Mouse (Mus musculus) A20 (cell line): Measurements from ENCODE around the gene Rb1.

Source experiments
- DNase-seq: peaks from one replicate; pipeline ENCODE4 v3.0.0-alpha.2; 2011; ENCODE audit warnings: low read depth, low spot score

Rb1 gene

DNA sequence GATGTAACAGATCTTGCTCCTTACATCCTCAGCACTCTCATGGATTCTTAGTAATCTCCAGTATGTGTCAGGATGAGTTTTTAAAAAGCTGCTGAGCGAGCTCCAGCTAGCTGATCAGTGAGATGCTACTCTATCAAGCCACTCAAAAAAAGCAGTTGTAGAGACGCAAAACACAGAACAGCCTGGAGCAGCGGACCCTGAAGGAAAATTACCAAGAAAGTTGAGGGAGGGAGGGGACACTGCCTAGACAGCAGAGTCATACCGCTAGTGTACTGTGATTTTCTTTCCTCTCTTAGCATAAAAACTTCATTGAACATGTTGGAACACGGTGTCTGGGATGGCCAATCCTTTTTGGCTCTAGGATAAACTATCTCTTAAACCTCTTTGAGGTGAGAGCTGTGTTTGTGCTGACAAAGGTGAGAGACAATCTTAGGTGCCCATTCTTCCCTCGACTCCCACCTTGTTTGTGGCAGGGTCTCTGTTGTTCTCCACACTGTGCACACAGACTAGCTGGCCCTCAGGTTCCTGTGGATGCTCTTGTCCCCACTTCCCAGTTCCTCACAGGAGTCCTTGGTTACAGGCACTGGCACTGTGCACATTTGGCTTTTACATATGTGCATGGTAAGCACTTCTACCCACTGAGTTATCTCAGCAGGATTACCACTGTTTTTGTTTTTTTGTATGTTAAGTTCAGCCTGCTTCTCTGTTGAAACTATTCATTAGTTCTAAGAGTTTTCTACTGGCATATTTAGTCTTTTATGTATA is 10.9 kb upstream of the Rb1 start:
- peak; percentile 31 for DNase-seq

DNA sequence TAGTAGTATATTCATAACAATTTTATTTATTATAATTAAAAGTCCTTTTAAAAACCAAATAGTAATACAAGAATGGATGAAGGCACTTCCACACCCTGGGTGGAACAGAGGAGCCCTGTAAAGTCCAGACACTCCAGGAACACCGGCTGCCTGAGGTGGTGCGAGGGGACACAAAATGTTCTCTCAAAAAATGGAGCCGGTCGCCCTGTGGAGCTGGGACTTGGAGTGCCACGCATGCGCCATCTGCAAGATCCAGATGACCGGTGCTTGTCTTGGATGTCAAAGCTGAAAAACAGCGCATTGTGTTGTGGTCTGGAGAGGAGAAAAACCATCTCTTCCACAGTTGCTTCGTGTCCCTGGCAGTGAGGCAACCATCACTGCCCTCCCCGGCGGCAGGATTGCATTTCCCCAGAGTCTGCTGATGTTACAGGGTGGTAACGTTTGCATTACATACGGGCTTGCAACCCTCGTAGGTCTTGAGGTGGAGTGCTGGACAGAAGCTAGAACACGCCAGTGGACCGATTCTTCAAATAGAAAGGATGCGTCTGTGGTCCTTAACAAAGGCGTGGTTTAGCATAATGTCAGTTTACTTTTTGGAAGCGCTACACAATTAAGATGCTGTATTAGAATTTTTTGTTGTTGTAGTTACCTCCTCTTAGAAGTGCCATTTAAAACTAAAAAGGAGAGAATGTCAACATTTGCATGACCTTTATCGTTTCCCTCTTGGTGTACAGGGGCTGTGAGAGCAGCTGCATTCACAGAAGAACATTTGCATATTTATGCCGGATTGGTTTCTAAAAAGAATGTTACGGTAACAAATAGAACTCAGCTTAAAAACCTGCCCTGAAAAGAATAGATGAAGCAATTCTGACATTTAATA is 9.5 kb upstream of the Rb1 start:
- peak; percentile 67 for DNase-seq

DNA sequence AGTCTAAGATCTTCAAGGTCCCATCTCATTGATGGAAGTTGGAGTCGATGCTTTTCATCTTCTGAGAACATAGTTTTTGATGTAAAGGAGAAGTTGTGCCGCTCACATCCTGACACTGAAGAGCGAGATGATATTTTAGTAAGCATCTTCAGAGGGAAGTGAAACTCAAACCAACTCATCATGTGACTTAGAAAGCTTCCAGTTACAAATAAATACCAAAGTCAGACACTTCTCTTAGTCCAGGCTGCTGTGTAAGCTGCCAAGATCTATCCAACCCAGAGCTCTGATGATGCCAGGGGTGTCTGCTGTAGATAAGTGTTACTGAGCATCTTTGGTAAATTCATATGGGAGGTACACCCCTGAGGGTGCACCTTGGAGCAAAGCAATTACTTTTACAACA is 8.3 kb upstream of the Rb1 start:
- DNase-seq: peak; percentile 76

DNA sequence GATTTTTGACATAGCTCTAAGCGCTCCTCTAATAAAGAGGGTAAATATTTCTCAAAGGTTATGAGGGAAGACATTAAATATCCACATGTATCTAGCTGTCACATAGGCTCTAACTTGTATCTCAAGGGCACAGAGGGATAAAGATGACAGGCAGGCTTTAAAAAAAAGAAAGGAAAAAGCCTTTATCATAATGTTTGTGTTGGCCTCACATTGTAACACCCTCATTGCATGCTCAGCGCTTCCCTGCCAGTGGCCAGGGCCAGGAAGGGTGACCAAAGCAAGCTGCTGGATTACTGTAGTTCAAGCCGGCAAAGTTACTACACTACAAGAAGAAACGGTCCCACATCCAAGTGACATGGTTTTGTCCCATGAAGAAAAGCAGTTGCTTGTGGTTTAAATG is 5.8 kb upstream of the Rb1 start:
- DNase-seq: no peak

DNA sequence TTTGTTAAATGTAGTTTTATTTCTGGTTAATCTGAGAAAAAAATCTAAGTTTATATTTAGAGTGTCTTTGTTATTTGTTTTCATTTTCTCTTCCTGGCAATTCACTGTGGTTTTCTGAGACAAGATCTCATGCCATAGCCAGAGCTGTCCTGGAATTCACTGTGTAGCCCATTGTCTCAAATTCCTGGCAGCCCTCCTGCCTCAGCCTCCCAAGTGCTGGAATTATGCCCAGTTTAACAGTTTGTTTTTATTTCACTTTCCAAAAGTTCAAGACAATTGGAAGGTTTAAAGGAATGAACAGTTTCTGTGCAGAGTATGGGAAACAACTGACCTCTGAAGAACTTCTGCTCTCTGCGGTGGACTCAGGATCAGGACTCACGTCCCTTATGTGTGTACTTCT is 4.2 kb upstream of the Rb1 start:
- DNase-seq: no peak

DNA sequence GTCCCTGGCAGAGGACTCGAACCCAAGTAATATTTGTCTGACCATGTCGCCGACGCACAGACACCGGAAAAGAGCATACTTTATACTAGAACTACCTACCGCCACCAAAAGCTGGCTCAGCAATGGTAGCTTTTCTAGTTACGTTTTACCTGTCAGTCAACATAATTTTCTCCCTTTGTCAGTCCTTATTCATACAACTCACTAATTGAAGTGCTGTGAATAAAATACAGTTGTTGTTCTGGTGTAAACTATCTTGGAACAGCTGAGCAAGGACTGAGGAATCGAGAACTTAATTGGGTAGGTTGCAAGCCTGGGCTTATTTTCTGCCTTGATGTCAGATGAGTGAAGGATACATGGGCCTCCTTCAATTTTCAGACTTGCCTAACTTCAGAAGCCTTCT is 889 bp upstream of the Rb1 start:
- DNase-seq: peak; percentile 14

DNA sequence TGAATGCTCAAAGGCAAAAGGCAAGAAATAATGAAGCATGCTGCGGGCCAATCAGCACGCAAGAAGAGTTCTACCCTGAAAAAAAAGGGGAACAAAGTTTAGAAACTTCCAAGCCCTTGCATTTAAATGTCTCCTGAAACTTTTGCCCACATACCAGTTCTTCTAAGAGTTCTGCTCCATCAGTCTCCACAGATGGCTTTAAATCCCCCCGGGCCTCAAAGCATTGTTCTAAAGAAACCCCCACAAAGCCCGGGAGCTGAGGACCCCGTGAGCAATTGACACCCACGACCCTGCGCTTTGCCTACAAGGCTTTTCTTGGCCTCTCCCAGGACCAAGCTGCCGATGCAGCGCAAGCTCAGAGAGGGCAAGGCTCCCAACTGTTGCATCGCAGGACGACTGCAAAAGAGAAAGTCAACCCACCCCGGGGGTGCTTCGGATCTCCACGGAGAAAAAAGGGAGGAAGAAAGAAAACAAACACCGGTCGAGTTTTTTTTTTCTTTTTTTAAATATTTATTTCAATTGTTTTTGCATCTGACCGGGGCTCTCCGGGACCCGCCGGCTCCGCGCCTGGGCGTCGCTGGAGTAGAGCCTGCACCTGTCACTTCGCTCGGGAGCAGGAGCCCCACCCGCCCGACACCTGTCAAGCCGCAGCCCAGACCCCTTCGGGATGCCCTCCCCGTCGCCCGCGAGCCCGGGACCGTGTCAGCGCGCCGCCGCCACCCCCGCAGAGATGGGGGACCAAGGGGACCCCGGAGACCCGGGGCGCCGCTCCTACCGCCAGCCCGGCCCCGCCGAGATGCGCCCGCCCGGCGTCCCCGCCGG is 777 bp downstream of the Rb1 start:
- DNase-seq: peak; percentile 77

DNA sequence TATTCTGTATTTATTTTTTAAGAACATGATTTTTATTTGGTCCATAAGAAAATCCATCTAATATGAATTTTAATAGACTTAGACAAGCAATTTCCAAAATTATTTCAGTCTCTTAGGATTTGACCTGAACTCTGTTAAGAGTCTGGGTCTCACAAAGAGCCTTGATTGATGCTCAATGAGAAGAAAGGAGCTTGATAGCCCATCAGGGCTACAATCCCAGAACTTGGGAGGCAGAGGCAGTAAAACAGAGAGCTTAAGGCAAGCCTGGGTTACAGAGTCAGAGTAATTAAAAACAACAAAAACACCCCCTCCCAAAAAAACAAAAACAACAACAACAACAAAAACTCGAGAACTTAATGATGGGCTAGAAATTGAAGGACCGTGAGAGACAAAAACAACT is 1.7 kb downstream of the Rb1 start:
- no peak for DNase-seq

DNA sequence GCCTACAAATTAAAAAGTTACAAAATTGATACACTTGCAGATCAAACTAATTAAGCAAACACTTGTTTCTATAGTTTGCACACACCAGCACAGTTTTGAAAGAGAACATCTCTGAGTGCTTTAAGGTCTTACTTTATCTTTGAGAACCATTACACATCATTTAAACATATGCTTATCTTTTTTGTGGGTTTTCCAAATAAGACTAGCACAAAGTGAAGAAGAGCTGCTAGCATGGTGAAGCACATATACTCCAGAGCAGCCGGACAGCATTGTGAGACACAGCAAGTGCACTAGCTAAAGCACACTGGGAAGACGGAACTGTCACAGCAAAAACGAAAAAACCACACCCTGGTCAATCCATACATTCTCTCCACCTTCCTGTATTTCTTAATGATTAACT is 3.5 kb downstream of the Rb1 start:
- no peak for DNase-seq

DNA sequence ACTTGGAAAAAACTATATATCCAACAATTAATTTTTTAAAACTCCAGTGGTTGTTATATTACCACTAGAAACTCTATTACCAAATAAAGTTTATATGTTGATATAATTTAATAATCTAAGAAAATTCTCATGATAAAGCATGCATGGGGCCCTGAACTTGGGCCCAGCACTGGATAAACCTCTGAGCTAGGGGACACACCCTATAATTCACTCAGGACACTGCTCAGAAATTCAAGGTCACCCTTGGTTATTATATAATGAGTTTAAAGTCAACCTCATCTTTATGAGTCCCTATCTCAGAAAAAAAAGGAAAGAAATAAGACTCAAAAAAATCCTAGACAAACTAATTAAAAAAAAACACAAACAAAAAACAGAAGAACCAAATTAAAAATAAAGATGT is 8.7 kb downstream of the Rb1 start:
- DNase-seq: no peak

DNA sequence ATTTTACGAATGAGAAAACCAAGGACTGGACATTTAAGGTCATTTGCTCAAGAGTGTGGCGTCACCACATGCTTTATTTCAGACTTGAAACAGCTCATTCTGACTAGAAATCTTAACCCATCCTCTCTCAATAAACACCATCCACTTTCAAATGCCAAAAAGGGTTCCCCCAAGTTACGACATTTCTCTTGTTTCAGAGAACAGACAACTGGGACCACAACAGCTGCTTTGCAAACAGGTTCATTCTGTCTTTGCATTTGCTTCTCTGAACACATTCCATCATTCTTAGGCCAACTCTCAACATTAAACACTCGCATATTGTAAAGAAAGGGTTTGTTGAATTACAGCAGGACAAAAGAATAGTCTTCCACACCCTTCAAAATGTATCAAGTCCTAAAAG is 11.8 kb downstream of the Rb1 start:
- no peak for DNase-seq

DNA sequence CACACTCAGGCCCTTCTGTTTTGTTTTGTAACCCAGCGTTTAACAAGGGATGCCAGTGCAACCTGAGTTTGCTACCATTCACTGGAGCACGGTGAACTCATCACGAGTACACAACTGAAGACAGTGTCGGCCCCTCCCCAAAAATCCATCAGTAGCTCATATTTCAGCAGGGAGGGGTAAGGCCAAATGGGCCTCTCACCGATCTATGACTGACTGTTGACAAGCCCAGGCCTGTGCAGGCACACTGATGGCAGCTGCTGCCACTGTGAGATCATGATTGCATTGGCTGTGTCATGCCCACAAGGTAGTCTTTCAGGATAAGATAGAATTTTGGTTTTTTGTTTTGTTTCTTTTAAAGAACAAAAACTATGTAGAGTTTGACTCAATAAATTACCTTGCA is 12.2 kb downstream of the Rb1 start:
- DNase-seq: no peak

DNA sequence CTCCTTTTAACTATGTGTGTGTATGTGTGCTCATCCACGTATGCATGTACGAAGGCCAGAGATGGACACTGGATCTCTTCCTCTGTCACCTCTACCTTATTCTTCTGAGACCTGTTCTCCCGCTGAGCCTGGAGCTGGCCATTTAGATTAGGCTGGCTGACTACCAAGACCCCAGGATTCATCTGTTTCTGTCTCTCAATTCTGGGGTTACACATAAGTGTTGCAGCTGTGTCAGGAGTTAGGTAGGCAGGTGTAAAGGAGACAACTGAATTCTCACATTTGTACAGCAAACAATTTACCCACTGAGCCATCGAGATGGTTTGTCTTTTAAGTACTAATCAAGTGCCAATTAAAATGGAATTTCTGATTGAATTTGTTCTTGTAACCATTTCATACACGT is 12.7 kb downstream of the Rb1 start:
- no peak for DNase-seq

DNA sequence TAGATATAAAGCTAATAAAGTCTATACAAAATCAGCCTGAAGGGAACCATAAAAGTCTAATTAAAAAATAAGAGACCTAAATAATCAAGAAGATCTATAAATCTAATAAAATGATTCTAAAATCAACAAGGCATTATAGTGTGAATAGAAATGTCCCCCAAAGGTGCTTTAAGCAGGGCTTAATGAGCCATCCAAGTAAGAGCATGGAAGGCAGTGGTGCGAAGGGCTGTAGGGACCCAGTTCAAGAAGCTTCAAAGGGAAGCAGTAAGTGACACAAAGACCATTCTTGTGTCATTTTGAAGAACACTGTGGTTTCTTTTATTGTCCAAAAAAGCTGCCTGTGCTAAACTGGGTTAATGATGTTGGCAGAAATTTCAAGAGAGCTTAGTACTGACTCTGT is 18.1 kb downstream of the Rb1 start:
- DNase-seq: no peak

DNA sequence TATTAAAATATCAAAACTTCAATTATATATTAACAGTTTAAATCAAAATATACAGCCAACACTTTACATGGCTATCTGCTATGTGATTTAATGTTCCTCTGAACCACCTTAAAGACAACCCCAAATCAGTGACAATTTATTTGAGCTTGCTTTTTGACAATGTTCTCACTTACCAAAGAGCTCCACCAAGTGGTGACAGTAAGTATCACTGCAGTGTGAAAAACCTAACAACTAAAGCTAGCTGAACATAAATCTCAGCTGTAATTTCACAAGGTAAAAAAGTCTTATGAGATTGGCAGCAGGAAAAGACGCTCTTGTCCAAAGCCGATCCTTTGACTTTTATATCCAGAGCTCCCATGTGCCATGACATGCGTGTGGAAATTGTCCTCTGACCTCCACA is 22.4 kb downstream of the Rb1 start:
- peak; percentile 64 for DNase-seq

DNA sequence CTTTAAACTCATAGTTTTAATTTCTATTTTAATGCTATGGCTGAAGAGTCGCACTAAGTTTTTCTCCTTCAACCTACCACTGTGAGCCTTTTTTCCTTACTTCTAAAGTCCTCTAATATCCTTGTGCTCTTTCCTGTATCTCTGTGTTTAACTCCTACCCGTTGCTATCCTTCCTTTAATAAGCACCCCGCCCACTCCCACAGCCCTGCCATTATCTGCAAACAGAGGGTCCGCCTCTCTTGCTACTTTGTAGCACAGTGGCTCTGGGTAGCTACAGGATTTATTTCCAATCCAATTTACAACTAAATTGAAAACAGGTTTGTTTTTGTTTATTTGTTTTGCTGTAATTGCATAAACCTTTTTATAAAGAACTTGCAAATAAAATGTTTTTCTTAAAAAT is 23.8 kb downstream of the Rb1 start:
- no peak for DNase-seq

DNA sequence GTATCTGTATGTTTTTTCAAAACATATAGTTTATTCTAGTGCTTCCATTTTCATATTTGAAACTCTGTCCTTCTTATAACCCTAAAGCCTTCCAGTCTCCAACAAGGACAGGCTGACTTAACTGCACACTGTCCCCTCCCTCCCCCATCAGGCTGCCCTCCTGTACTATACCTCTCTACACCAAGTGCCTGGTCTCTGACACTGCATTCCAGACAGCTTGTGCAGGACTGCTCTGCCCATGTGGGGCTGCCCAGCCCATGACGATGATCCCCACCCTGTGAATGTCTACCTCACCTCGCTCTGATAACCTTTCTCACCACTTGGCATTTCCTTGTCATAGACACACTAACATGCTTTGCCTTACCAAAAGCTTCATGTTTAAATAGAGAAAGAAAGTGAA is 30.1 kb downstream of the Rb1 start:
- no peak for DNase-seq

DNA sequence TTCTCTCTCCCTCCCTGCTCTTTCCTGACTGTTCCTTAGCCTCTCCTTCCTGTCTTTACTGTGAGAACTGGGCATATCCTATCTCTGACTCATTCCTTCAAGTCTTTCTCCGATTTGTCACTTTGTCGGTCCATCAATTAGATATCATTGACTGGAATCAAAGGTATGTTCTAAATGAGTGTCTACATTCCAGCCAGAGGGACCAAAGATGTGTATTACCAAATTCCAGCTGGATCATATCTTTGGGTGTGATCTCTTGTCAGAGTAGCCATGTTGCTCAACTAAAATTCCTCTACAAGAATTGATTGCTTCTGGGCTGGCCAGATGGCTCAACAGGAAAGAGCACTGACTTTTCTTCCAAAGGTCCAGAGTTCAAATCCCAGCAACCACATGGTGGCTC is 32.0 kb downstream of the Rb1 start:
- no peak for DNase-seq

DNA sequence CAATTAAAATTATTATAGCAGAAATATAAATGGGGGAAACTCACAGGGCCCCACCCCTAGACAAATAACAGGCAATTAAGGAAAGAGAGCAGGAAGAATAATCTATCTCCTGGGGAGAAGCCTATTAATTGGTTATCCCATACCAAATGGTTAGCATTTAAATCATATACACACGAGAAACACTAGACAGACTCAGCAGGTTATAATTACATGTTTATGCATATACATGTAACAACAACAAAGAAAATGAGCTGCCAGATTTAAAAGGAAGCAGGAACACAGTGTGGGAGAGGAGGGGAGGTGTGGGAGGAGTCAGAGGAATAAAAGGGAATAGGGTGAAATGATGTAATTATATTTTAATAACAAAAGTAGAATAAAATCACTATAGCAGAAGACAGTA is 33.2 kb downstream of the Rb1 start:
- no peak for DNase-seq

DNA sequence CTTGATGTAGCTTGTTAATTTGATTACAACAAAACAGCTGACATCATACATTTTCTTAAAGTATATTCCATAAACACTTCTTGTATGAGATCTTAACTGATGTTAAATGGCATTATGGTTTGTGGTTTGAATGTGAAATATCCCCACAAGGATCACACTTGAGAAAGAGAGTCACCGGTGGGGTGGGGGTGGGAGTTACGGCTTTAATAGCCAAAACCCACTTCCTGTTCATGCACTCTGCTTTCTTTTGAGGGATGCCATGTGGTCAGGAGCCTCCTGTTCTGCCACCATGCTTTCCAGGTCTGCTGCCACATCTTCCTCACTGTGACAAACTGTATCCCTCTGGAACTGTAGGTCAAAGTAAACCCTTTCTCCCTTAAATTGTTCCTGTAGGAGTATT is 35.7 kb downstream of the Rb1 start:
- no peak for DNase-seq

DNA sequence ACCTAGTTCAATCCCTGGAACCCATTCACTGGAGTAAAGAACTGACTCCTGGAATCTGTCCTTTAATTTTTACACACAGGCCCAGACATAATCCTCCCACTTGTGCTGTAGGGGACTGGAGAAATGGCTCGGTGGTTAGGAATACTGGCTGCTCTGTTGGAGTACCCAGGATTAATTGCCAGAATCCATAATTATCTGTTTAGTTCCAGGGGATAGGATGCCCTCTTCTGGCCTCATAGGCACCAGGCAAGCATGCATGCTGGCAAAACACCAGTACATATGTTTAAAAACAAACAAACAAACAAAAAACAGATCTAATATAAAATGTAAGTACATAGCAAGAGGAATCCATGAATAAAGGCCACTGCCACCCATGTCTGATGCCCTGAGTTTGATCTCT is 44.6 kb downstream of the Rb1 start:
- DNase-seq: no peak

DNA sequence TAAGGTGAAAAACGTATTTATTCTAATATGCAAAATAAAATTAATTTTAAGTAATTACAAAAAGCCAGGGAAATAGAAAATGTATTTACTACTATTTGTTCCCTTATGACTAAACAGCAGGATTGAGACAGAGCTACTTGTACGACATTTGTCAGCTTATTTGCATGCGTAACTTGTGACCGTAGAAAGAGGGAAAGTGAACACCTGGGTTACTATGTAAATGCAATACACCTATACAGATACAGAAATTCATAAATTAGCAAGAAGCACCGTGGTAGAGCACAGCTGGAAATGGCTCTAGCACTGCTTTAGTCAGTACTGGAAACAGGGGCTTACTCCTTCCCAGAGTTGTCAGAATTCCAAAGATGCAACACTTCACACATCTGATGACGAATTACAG is 46.5 kb downstream of the Rb1 start:
- DNase-seq: peak; percentile 53
